Mouse (Mus musculus) CD4-positive, CD25-positive, alpha-beta regulatory T cell, adult 4 months (primary cell): ENCODE measurements around the gene Gm10487. TPM values are rescaled to one million over a fixed set of nuclear protein-coding genes. Genes with fewer than 3 reads are reported as not detected.
"Not testable (repeated sequence)": the region's sequence is repeated elsewhere in the genome, so short reads cannot be mapped to it uniquely, and the experiment has no call there.

Experiments
- ATAC-seq: one replicate; pipeline ENCODE4 v1.8.0; 2017
- polyA plus RNA-seq, 2 experiments: library from polyadenylated mRNA; unstranded; fragments of 100-300 nt; shearing (Covaris generic); gene quantifications; one replicate each; pipeline ENCODE4 v1.2.1; 2017

Gene Gm10487
- polyA plus RNA-seq, result not detected

- ATAC-seq, result not testable (repeated sequence)
Observed at GRCm38 (mm10) chrX:30843369-30843768, at the start of gene Gm10487. Gene Gm10487 (minus strand): TSS chrX:30843469.
